Mouse (Mus musculus): Measurements from ENCODE around the gene Zfp866. TPM values are rescaled to one million over a fixed set of nuclear protein-coding genes. Genes with fewer than 3 reads are reported as not detected.

Gene Zfp866
- 20.8 to 25.2 TPM (median 21.7 TPM) in 4 replicates for total RNA-seq (2023)

DNA sequence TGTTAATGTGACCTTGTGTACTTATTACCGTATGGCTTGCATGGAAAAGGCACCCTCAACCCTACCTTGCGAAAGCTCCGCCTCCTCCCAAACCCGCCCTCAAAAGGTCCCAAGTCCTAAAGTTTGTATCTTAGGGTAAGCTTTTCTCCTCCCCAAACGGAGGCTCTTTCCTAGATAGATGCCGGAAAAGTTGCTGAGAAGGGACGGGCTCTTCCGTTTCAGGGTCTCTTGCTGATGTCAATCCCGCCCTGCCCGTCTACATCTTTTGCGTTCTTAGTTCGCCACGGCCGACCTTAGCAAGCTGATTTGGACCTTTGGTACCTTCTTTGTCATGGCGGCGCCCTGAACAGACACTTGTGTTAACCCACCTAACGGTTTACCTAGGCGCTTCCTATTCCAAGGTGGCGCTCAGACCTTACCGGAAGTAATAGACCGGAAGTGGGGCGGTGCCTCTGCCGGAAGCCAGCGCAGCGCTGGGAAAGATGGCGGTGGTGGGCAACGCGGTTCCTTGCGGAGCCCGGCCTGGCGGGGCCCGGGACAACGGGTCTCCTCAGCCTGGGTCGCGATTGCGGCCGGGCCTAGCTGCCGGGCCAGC lies at the start of gene Zfp866, which contains the start of gene Atp13a1:
Gene Zfp866 (minus strand): TSS at position 406 of the 595 bp plus-strand sequence.
Gene Atp13a1 (plus strand): TSS at position 391 of the 595 bp plus-strand sequence.

DNA sequence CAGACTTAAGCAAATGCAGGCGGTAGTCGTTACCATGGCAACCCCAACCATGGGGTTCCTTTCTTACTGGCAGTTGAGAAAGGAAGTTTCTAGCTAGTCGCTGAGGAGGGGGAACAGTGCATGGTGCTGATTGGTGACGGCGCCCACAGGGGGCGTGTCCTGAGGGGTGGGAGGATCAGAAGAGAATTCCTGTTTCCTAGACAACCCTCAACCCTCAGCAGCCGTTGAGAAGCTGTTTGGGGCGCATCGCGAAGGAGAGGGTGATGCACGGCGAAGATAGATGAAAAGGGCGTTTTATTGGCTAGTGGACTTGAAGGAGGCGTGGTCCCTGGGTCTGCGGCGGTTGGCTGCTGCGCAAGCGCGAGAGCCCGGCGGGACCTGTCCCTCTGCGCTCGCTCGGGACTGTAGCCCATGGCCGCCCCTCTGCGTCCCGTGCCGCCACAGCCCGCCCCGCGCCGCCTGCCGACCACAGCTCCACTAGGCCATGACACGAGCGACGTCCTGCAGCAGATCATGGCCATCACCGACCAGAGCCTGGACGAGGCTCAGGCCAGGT lies 41.4 kb upstream of the Zfp866 start, which contains the start of gene Pbx4:
Gene Pbx4 (plus strand): TSS at position 194 of the 556 bp plus-strand sequence.

DNA sequence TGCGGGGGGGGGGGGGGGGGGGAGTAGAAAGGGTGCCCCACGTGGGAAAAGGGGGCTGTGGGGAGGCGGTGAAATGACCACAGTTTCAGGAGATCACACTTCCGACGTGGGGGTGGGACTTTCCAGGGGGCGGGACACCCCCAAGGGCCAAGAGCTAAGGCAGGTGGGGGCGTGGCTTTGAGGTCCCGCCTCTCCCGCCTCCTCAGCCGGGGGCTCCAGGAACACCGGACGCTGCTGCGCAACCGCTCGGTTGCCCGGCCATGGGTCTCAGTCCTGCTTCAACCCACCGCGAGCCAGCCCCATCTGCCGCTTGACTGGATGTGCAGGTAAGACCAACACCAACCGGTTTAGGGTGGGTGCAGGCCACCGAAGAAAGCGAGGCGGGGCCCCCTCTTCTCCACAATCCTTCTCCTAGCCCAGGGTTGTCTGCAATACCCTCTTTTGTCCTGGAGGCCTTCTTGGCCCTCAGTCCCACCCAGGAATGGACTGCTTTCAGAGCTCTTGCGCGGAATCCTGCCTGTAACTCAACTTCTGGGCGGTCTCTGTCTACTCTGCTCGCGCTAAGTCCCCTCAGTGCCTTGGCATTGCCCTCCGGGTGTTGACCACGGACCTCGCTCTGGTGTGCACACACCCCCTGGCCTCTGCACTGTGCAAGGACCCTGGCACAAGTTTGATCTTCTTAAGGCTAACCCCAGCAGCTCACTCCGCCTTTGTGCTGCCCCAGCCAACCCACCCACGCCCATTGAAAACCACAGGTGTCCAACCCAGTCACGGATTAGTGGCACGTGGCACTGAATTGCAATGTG lies 31.6 kb upstream of the Zfp866 start, which contains the start of gene Lpar2:
Gene Lpar2 (plus strand): TSS at position 44 of the 806 bp plus-strand sequence.

DNA sequence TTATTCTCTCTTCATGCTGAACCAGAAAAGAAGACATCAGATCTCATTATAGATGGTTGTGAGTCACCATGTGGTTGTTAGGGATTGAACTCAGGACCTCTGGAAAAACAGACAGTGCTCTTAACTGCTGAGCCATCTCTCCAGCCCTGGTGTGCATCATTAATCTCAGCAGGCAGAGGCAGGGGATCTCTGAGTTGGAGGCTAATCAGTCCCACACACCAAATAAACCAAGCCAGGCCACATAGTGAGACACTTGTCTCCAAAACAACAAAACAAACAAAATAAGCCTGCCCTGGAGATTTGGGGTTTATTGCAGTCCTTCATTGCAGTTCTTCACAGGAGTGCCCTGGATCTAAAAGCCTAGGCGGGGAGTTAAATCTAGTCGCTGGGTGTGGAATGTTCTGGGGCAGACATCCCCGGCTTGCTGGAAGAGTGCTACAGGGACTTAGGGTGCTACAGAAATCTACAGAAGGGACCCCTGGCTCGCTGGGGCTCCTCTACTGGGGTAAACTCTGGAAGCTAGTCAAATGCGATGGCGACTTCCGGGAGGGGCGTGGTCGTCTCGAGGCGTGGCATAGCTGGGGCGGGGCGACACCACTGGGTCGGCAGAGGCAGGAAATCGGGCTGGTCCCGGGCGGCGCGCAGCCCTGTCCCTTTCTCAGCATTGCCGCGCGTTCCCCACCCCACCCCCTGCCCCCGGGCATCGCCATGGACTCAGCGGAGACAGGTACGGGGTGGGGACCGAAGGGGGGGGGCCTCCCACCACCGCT lies 17.3 kb upstream of the Zfp866 start, which contains the start of gene Gmip:
Gene Gmip (plus strand): TSS at position 586 of the 770 bp plus-strand sequence.

DNA sequence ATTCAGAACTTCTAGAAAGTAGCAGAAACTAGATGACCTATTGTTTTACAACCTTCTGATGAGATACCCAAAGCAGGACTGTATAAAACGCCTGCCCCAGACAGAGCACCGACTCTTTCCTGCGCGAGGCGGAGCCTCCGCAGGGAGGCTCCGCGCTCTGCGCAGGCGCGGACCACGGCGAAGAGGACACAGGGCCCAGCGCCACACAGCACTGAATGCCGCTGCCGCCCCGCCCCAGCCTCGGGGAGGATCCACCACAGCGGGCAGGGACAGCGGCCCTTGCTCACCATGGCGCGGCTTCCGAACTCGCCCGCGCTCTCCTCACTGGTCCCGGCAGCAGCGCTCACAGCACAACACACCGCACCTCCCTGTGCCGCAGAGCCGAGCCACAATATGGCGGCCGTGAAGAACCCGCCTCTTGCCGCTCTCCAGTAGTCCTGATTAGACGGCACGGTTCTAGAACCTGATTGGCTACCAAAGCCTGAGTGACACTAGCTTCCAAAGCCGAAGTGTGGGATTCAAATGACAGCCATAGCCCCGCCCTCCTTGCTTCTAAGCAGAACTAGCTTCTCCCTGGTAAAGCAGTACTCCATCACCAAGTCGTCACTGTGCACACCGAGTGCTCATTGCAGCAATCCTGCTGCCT lies 16.4 kb downstream of the Zfp866 start, which contains the start of gene Gm20422:
Gene Gm20422 (minus strand): TSS at position 384 of the 646 bp plus-strand sequence.

DNA sequence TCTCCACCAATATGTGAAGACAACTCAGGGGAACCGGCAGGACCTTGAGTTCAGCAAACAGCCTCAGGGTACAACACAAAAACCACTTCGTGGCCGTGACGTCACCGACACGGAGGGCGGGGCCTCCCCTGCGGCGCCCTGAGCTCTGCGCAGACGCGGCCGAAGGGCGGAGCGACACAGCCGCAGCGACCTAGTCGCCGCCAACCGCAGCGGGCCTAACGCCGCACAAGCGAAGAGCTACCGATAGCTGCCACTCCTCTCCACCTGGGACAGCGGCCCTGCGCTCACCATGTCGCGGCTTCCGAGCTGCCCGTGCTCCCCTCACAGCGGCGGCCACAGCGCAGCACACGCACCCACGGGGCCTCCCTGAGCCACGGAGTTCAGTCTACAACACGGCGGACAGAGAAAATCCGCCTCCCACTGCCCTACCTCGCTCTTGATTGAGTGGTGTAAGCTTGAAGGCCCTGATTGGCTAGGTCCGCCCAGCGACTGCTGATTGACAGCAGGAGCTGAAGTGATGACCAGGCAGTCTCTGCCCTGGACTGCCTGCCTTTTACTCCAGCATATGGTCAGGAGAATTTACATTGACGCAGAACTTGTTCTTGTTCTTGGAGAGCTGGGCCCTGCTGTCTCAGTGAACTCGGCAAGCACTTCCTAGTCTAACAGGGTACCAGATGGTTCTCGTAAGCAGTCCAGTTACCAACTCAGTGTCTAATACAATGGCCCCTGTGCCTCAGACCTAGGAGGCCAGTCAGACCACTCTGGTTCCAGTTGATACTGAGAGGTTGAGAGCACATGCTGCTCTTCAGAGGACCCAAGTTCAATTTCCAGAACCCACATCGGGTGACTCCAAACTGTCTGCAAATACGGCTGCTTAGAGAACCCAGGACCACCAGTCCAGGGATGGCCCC lies 41.2 kb downstream of the Zfp866 start, which contains the start of gene Zfp963:
Gene Zfp963 (minus strand): TSS at position 427 of the 911 bp plus-strand sequence.

Other genes starting within 250 kb of the Zfp866 start
- gene Zfp868, start 165.6 kb downstream of the Zfp866 start, total RNA-seq (2023) = 69.9 to 89.3 TPM (median 80.4 TPM) in 4 replicates
- 0.75 to 1.6 TPM (median 1.00 TPM) in 4 replicates for gene Zfp964, start 136.7 kb downstream of the Zfp866 start, total RNA-seq (2023)
- 87.0 to 95.8 TPM (median 91.4 TPM) in 4 replicates for gene Zfp869, start 80.5 kb downstream of the Zfp866 start, total RNA-seq (2023)
- gene Zfp963, start 41.2 kb downstream of the Zfp866 start, total RNA-seq (2023) = 3.5 to 3.8 TPM (median 3.8 TPM) in 4 replicates
- 1.1 to 2.0 TPM in 2 of 4 replicates, not detected in the others for gene Gm20422, start 16.3 kb downstream of the Zfp866 start, total RNA-seq (2023)
- gene Atp13a1, start within 50 bp of the Zfp866 start, total RNA-seq (2023) = 53.7 to 63.4 TPM (median 56.4 TPM) in 4 replicates
- gene Gmip, start 17.5 kb upstream of the Zfp866 start, total RNA-seq (2023) = 371 to 418 TPM (median 378 TPM) in 4 replicates
- 6.8 to 7.8 TPM (median 7.1 TPM) in 4 replicates for gene Lpar2, start 31.3 kb upstream of the Zfp866 start, total RNA-seq (2023)
- 3.0 to 11.8 TPM (median 7.3 TPM) in 4 replicates for gene Pbx4, start 41.3 kb upstream of the Zfp866 start, total RNA-seq (2023)
- gene Cilp2, start 96.5 kb upstream of the Zfp866 start, total RNA-seq (2023) = 0.18 to 0.21 TPM in 2 of 4 replicates, not detected in the others
- gene Tssk6, start 111.0 kb upstream of the Zfp866 start, total RNA-seq (2023) = 0.46 to 1.8 TPM (median 0.86 TPM) in 4 replicates
- gene Ndufa13, start 111.4 kb upstream of the Zfp866 start, total RNA-seq (2023) = 46.4 to 56.3 TPM (median 47.7 TPM) in 4 replicates
- 0.97 TPM in 1 of 4 replicates, not detected in the others for gene Yjefn3, start 111.5 kb upstream of the Zfp866 start, total RNA-seq (2023)
- gene Gatad2a, start 205.2 kb upstream of the Zfp866 start, total RNA-seq (2023) = 91.2 to 119 TPM (median 106 TPM) in 4 replicates